Mouse (Mus musculus) yolk sac, embryonic 10.5 days (tissue): Measurements from ENCODE around the gene Pou2f2.
"Not testable (repeated sequence)": the region's sequence is repeated elsewhere in the genome, so short reads cannot be mapped to it uniquely, and the experiment has no call there.

Experiments used
- DNase-seq: peaks from one replicate; pipeline ENCODE4 v3.0.0-alpha.2; 2017; ENCODE audit warnings: low spot score

The Pou2f2 gene

DNA sequence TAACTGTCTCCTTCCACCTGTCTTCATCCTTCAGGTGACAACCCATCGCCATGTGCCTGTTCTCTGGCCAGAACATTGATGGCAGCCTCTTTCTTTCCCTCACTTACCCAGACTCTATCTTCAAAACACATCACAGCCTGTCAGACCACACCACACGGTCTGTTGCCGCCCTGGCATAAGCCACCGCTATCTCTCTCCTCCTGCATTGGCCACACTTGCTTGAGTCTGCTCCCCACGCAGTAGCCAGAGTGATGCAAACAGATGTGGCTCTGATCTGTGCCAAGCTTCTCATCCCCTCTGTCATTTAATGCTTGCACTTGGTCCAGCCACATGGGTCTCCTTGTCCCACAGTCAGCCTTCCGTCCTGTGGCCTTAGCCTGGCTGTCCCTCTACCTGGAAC is 116.2 kb downstream of the Pou2f2 start:
- DNase-seq, result no peak

DNA sequence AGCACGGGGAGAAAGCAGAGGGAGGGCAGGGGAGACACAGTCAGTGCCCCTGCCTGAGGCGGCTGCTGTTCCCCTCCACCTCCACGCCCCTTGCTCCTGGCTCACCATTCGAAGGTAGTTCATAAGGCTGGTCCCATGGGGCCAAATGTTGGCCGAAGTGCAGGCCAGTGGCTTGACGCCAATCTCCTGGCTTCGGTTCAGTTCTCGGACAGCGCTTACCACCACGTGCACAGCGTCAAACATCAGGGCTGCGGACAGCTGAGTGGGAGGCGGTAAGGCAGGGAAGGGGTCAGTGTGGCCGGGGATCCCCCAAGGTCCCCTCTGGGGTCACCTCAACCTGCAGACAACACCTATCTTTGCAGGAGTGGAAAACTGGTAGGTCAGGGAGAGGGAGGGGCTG is 120.7 kb downstream of the Pou2f2 start:
- DNase-seq, result no peak

DNA sequence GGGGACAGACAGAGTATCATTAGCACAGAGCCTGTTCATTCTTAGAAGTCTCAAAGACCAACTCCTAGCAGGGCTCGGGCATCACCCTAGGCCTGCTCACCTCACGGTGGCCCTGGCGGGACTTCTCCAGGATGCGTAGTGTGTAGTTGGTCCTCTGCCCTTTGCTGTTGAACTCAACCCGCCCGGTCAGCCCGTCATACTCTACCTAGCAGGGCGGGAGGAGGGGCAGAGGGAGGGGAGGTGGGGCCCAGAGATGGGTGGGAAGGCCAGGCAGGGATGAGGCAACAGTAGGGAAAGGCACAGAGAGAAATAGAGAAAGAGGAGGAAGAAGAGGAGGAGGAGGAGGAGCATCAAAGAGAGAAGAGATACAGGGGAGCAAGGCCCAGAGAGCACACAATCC is 121.1 kb downstream of the Pou2f2 start:
- no peak for DNase-seq

DNA sequence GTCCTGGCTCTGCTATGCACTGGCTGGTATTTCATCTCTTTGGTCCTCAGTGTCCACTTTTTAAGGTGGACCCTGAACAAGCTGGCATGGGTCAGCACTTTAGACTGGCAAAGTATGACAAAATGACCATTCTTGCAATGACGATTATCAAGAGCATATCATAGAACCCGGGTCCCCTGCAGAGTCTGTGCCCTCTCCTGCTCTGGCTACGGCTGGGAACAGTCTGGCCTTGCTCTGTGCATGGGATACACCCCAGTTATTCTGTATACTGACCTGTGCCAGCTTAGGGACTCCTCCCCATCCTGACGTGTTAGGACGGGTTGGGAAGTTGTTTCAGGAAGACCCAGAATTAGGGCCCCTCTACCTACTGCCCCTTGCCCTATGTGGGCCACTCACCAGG is 121.6 kb downstream of the Pou2f2 start:
- DNase-seq, result no peak

DNA sequence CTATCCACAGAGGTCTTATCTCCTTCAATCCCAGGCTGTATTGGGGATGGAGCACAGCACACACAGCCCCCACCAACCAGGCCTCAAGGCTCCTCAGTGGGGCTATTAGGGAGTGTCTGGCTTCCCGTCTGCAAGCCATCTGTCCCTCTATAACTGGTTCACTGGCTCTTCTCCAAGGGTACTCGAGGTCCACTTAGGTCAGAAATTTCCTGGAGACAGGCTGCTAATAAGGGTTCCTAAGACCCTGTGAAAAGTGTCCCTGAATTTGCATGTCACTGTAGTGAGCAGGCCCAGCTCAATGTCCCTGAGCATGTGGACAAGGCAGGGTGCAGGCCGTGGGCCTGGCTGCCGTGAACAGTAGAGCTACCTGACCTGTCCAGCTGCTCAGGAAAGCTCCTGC is 122.6 kb downstream of the Pou2f2 start:
- no peak for DNase-seq

DNA sequence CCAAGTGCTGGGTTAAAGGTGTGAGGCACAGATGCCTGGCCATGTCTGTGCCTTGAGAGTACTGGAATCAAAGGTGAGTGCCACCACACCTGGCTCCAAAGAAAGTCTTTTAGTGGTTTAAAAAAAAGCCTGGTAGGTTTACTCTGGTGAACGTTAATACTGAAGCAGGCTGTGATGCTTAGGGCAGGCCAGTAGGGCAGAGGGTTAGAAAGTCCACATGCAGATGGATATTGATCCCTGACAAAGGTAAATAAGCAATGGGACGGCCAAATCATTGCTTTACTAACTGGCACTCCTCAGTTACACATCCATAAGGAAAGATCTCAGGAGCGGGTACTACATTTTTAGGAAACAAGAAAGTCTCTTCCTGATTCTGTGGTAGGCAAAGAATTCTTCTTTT is 126.9 kb downstream of the Pou2f2 start:
- no peak for DNase-seq

DNA sequence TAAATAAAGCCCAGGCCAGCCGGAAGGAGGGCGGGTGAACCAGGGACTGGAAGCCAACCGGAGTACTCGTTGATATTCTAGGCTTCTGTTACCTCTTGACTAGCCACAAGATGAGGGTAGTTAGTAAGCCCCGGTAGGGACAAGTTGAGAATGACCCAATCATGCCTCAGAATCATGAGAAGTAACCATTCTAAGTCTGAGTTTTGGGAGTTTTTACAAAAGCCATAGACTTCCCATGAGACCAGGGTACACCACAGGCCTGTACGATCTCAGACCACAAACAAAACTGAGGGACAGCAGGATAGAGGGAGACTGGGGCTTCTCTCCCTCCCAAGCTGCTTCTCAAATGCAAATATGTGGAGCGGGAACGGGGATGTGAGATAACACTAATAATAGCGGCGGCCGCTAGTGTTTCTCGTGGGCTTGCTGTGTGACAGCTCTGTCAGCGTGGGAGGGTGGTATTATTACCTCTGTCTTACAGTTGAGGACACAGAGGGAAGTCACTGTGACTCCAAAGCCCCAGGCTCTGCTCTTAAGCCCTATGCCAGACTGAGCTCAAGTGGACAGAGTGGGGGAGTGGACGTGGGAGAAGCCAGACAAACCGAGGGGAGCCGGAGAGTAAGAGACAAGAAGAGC is 130.1 kb downstream of the Pou2f2 start:
- DNase-seq, result no peak

DNA sequence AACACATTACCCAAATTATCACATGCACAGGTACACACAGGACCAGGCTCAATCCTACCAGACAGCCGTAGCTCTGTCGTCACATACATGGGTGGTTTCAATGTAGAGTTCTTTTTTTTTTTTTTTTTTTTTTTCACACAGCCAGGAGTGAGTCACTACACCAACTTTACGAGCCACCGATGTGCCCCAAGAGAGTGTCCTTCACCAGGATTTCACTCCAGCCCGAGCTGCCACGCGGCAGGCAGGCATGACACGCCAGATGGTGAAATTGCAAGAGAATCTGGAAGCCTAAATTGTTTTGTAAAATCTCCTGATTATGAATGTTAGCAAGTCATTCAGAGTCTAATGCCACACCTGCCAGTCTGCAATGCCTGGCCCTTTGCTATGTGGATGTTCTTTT is 132.2 kb downstream of the Pou2f2 start:
- DNase-seq, result no peak

DNA sequence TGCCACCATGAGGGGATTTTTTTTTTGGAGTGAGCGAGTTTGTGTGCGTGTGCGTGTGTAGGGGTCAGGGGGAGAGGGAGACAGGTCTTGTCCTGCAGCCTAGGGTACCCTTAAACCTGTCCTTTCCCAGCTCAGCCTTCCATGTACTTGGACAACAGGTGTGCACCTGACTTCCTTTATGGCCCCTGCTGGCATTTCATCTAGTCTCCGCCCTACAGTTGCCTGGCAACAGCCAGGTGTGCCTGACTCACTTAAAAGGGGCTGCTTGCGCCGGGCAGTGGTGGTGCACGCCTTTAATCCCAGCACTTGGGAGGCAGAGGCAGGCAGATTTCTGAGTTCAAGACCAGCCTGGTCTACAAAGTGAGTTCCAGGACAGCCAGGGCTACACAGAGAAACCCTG is 134.9 kb downstream of the Pou2f2 start:
- not testable (repeated sequence) for DNase-seq

DNA sequence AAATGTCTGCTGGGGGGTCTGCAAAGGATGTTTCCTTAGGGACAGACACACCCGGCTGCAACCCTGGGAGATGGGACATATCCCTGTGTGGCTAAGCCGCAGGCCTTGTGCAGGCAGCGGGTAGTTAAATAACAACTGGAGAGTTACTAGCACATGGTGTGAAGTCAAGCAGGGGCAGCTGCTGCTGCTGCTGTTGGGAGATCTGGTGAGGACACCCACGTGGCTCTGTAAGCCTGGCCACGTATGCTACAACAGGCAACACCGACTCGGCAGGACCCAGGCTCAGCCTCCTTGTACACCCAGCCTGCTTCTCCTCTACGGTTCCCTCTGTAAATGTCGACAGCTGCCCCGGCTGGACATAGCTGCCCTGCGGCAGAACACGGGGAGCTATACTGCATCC is 137.6 kb downstream of the Pou2f2 start:
- DNase-seq, result no peak
